Mouse (Mus musculus) forebrain, embryonic 13.5 days (tissue): ENCODE data around the gene Zfp800. TPM values are rescaled to one million over a fixed set of nuclear protein-coding genes. Genes with fewer than 3 reads are reported as not detected.

ENCODE experiments used
- ATAC-seq: fragments of 200-750 bp; cut with Nextera tagmentation; 2 replicates; pipeline ENCODE4 v1.8.0; 2017
- H3K27ac ChIP-seq: fragments of 300-500 bp; sonication (generic); 2 replicates; pipeline ENCODE4 v1.5.1; 2015; ENCODE audit warnings: inconsistent platforms, mild to moderate bottlenecking, moderate library complexity
- H3K27me3 ChIP-seq: fragments of 300-500 bp; sonication (generic); 2 replicates; pipeline ENCODE4 v1.6.1; 2015; ENCODE audit warnings: mild to moderate bottlenecking, inconsistent platforms
- H3K36me3 ChIP-seq: fragments of 300-500 bp; sonication (generic); 2 replicates; pipeline ENCODE4 v1.6.1; 2015; ENCODE audit warnings: mild to moderate bottlenecking, inconsistent platforms; ENCODE audit not compliant: poor library complexity, severe bottlenecking
- H3K4me1 ChIP-seq: fragments of 300-500 bp; sonication (generic); 2 replicates; pipeline ENCODE4 v1.6.1; 2015; ENCODE audit warnings: inconsistent platforms
- H3K4me2 ChIP-seq: fragments of 300-500 bp; sonication (generic); 2 replicates; pipeline ENCODE4 v1.6.1; 2015; ENCODE audit warnings: inconsistent platforms, mild to moderate bottlenecking, moderate library complexity
- H3K4me3 ChIP-seq: fragments of 300-500 bp; sonication (generic); 2 replicates; pipeline ENCODE4 v1.5.1; 2015; ENCODE audit warnings: mild to moderate bottlenecking, inconsistent platforms
- H3K9ac ChIP-seq: fragments of 300-500 bp; sonication (generic); 2 replicates; pipeline ENCODE4 v1.6.1; 2015; ENCODE audit warnings: mild to moderate bottlenecking, inconsistent platforms
- H3K9me3 ChIP-seq: fragments of 300-500 bp; sonication (generic); replicated peaks from 2 replicates; pipeline ENCODE4 v1.6.1; 2016; ENCODE audit warnings: inconsistent platforms
- WGBS: fragments of 180-500 bp; shearing (Covaris S2); methylation state at CpG from one replicate; pipeline ENCODE4 v1.1.7; 2015; 5-methylcytosine and 5-hydroxymethylcytosine counted together
- polyA plus RNA-seq: library from polyadenylated mRNA; unstranded; fragments of >200 nt; fragmentation: Nextera tagmentation; extraction: Ambion mirVana; gene quantifications from 2 replicates; pipeline ENCODE4 v1.2.1, GENCODE M21; 2015

Zfp800 gene
- 26.5 and 27.5 TPM in 2 replicates for polyA plus RNA-seq

DNA sequence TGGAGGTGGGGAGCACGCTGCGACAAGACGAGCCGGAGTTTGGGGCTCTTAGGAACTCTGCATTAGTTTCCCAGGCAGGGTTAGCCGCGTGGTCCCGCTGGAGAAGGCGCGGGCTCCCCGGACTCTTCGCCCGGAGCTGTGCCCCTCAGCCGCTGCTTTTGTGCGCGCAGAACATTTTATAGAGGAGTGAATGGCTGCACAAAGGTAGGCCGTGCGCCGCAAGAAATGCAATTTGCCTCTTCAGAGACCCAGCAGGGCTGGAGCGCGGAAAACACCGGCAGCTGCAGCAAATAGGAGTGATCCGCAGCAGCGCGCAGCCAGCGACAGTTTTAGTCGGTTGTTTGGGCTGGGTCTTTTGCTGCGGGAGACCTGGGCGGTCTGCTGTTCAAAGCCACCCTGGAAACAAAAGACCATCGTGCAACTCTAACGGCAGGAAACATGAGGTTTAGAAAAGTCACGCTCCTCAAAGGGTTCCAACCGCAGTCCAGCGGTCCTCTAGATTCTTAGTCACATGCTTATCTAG is at the start of gene Zfp800:
Gene Zfp800 (minus strand): TSS at position 325 of the 523 bp plus-strand sequence.
- no peaks in the 10 kb centered on the region for H3K36me3 ChIP-seq
- peak; percentile 71 for ATAC-seq
- H3K27me3 ChIP-seq = peaks cover 32% of the 10 kb centered on the region
- under 1% methylated on average over 33 of the region's 33 CpGs for WGBS
- peaks cover 3% of the 10 kb centered on the region; the same call in 1 of the 2 replicates for H3K9me3 ChIP-seq
- peaks cover 23% of the 10 kb centered on the region for H3K4me1 ChIP-seq
- H3K4me2 ChIP-seq = peak within 1 kb of the TSS; percentile 81
- peak within 1 kb of the TSS; percentile 50 for H3K4me3 ChIP-seq
- H3K9ac ChIP-seq = peak within 1 kb of the TSS; percentile 64
- H3K27ac ChIP-seq = peak within 1 kb of the TSS; percentile 81

DNA sequence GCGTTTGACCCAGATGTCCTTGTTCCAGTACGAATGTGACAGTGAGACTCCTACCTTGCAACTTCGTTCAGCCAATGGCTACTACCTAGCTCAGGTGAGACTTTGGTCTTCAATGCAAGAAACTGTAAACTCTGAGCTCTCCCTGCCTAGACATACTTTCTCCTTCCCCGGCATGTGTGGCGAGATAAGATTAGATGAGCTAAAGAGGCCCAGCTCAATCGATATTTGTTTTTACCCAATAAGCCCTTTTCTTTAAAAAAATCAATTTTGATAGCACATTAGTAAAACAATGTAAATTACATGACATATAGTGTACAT is 33.7 kb upstream of the Zfp800 start:
- Histone ChIP-seq H3K27me3 (no peaks in the 10 kb centered on the region), H3K4me2 (no peak overlapping the region), H3K9me3 (no peaks in the 10 kb centered on the region), H3K4me3 (no peak overlapping the region), H3K9ac (no peak overlapping the region), H3K4me1 (no peaks in the 10 kb centered on the region), H3K27ac (no peak overlapping the region), H3K36me3 (peaks cover 13% of the 10 kb centered on the region)
- ATAC-seq = no peak
- whole genome bisulfite sequencing = 71% methylated on average over 6 of the region's 6 CpGs

DNA sequence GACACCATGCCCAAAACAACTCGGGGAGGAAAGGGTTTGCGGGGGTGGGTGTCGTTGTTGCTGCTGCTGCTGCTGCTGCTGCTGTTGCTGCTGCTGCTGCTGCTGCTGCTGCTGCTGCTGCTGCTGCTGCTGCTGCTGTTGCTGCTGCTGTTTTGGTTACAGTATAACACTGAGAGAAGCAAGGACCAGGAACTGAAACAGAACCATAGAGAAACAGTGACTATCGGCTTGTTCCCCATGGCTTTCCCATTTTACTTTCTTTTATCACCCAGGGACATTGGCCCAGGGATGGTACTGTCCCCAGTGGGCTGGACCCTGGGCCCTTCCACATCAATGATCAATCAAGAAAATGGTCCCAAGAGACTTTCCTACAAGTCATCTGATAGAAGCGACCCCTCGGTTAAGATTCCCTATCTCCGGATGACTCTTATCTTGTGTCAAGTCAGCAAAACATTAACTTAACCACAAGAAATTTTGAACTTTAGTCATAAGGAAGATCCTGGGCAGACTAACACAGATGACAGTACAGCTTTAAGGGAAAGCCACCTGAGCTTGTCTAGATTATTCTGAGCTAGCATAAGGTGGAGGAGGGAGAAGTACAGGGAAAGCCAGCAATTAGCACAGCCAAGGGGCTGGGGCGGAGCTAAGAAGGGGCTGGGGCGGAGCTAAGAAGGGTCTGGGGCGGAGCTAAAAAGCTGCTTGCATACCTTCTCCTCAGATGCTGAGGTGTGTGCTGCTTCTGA is 33.2 kb upstream of the Zfp800 start:
- no peak overlapping the region for H3K9ac ChIP-seq
- 0 out of 2 replicates have a peak, but pooled peaks cover 2% of the 10 kb centered on the region for H3K4me1 ChIP-seq
- ATAC-seq = no peak
- 79% methylated on average over 10 of the region's 10 CpGs for WGBS
- H3K4me3 ChIP-seq = no peak overlapping the region
- H3K4me2 ChIP-seq = no peak overlapping the region
- H3K9me3 ChIP-seq = no peaks in the 10 kb centered on the region
- no peaks in the 10 kb centered on the region for H3K27me3 ChIP-seq
- H3K36me3 ChIP-seq = peaks cover 18% of the 10 kb centered on the region
- no peak overlapping the region for H3K27ac ChIP-seq

DNA sequence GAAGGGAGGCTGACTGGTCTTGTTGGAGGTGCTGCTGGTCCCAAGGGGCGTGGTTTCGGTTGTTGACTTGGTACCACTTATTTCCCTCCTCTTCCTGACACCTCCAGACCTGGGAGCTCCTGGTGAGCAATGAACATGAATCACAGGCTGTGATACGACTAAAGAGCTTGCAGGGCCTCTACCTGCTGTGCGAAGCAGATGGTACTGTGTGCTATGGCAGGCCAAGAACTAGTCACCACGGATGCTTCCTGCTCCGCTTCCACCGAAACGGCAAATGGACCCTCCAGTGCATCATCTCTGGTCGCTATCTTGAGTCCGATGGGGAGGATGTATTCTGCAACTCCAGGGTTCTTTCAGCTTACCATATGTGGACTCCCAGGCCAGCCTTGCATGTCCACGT is 32.1 kb upstream of the Zfp800 start:
- no peak overlapping the region for H3K27ac ChIP-seq
- no peaks in the 10 kb centered on the region for H3K27me3 ChIP-seq
- no peaks in the 10 kb centered on the region for H3K9me3 ChIP-seq
- H3K4me1 ChIP-seq = peaks cover 6% of the 10 kb centered on the region
- no peak overlapping the region for H3K9ac ChIP-seq
- H3K4me3 ChIP-seq = no peak overlapping the region
- no peak overlapping the region for H3K4me2 ChIP-seq
- WGBS = 92% methylated on average over 11 of the region's 11 CpGs
- H3K36me3 ChIP-seq = peaks cover 28% of the 10 kb centered on the region
- no peak for ATAC-seq

DNA sequence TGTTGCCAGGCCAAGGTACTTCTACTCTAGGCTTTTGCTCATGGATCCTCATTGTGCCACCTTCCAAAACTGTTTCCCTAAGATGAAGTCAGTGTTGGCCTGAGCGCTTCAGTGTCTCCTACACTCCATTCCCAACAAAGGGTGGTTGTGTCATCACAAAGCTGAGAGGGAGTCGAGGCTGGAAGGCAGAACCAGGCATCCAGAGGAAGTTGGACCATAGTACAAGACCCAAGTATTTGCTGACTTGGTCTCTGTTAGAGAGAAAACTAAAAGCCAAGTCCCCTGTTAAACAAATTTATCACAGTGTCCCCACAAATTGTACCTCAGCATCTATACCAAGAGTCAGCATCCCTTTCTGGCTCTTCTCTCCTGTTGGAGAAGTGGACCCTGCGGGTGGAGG is 30.5 kb upstream of the Zfp800 start, which contains the start of gene Gcc1:
Gene Gcc1 (minus strand): TSS at position 101 of the 400 bp plus-strand sequence.
- Histone ChIP-seq H3K9ac (no peak within 1 kb of the TSS), H3K27me3 (no peaks in the 10 kb centered on the region), H3K4me1 (peaks cover 14% of the 10 kb centered on the region), H3K36me3 (peaks cover 28% of the 10 kb centered on the region), H3K27ac (no peak within 1 kb of the TSS), H3K4me3 (no peak within 1 kb of the TSS), H3K4me2 (no peak within 1 kb of the TSS), H3K9me3 (no peaks in the 10 kb centered on the region)
- WGBS = 95% methylated on average over 3 of the region's 3 CpGs
- ATAC-seq = no peak

DNA sequence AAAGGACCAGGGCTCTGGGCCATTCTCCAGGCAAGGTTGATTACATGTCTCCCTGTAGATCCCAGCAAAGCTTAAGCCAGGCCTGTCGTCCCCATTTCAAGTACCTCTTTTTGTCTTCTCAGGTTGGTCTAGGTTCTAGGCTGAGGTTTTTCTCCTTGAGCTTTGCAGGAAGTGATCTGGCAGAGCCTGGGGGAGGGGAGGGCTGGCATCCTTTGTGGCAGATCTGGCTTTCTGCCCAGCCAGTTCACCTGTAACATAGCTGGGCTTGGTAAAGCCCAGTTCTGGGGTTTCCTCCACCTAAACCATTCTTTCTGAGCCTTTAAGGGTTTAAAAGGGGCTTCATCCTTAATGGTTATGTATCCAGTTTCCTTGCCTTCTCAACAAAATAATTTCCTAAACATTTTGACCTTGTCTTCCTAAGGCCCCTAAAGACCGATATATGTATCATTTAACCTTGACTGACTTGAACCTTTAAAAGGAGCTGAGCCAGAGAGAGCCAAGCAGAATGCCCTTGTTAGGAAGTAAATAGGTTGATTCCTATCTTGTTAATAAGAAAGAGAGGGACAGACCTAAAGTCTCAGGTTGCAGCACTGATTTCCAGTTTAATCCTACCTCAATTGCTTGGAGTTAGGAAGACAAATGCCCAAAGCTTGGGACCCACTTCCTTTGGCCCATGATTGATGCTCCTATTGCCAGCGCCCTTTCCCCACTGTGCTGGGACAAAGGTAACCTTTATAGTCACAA is 29.5 kb upstream of the Zfp800 start, which contains the start of gene Fscn3:
Gene Fscn3 (plus strand): TSS at position 694 of the 744 bp plus-strand sequence.
- WGBS = 69% methylated on average over 3 of the region's 3 CpGs
- Histone ChIP-seq H3K4me1 (peaks cover 14% of the 10 kb centered on the region), H3K27me3 (no peaks in the 10 kb centered on the region), H3K9ac (no peak within 1 kb of the TSS), H3K36me3 (peaks cover 28% of the 10 kb centered on the region), H3K4me2 (no peak within 1 kb of the TSS), H3K4me3 (no peak within 1 kb of the TSS), H3K27ac (no peak within 1 kb of the TSS), H3K9me3 (no peaks in the 10 kb centered on the region)
- ATAC-seq = no peak

DNA sequence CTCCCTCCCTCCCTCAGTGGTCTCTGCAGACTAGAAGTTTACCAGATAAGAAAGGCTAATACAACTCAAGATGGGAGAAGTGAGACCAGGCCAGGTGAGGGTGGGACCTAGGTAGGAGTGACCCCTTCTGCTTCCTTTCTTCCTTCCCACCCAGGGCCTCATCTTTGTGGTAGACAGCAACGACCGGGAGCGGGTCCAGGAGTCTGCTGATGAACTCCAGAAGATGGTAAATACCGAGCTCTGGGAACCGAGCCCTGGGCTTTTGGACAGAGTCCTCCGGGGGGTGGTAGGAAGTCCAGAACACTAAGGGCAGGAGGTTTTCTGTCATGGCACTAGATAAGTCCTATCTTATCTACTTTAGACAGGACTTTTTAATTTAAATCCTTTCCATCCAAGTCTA is 27.2 kb upstream of the Zfp800 start:
- H3K4me2 ChIP-seq = peak overlapping the region; percentile 73
- 96% methylated on average over 6 of the region's 6 CpGs for WGBS
- H3K4me3 ChIP-seq = no peak overlapping the region

DNA sequence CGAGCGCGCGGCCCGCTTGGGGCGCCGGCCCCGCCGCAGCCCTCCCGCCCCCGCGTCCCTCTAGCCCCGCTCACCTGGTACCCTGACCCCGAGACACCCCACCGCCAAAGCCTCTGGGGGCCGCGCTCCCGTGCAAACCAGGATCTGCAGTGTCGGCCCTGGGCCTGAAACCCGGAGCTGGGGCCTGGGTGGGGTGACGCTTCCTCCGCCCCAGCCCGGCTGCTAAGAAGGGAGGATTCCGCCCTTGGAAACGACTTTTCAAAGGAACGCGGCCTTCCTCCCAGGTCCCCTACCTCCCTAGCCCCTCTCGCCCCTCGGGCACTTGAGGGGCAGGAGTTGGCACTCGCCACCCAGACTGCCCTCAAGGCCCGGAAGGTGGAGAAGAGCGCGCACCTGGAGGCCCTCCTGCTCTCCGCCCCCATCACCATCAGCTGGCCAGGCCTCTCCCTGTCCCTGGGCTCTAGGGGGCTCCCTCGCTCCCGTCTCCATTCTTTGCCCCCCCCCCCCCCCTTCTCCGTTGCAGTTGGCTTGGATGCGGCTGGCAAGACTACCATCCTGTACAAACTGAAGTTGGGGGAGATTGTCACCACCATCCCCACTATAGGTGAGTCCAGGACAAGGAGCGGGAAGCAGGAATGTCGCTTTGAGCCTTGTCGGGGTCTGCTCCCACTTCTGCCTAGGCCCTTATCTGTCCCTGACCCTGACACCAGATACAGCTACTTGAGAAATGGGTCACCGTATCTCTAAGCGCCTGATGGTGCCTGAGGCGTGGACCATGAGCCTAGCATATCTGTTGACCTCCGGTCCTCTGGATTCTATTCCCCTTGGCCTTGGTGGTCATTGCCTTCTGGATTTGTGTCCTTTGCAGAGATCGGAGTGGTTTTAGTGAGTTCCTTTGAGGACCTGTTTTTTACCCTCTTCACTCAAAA is 26.2 kb upstream of the Zfp800 start:
- Histone ChIP-seq H3K27me3 (no peaks in the 10 kb centered on the region), H3K9ac (peak overlapping the region; percentile 96), H3K4me1 (peaks cover 39% of the 10 kb centered on the region), H3K4me3 (peak overlapping the region; percentile 91), H3K27ac (peak overlapping the region; percentile 75), H3K4me2 (peak overlapping the region; percentile 73), H3K9me3 (no peaks in the 10 kb centered on the region), H3K36me3 (peaks cover 30% of the 10 kb centered on the region)
- 15% methylated on average over 31 of the region's 46 CpGs for WGBS
- peak; percentile 52 for ATAC-seq

More for the DNA sequence above, 27.2 kb upstream of the Zfp800 start:
- Histone ChIP-seq H3K27me3 (no peaks in the 10 kb centered on the region), H3K9me3 (no peaks in the 10 kb centered on the region), H3K27ac (no peak overlapping the region), H3K9ac (no peak overlapping the region), H3K4me1 (peaks cover 32% of the 10 kb centered on the region), H3K36me3 (peaks cover 28% of the 10 kb centered on the region)
- ATAC-seq = no peak

DNA sequence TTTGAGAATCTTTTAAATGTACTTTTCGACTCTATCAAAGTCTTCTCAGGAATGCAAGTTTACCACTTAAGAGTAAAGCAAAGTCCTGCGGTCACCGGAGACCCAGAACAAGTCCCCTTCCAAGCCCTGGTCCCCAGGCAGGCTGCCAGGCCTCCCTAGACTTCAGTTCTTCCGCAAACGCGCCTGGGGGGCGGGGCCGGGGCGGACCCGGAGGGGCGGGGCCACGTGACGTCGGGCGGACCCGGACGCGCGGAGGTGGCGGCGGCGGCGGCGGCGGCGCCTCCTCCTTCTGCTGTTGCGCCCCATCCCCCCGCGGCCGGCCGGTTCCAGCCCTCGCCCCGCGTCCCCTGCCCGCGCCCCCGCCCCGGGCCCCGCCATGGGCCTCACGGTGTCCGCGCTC is 25.5 kb upstream of the Zfp800 start, which contains the start of gene Arf5:
Gene Arf5 (plus strand): TSS at position 248 of the 400 bp plus-strand sequence.
- peaks cover 39% of the 10 kb centered on the region for H3K4me1 ChIP-seq
- peaks cover 36% of the 10 kb centered on the region for H3K36me3 ChIP-seq
- ATAC-seq = peak; percentile 82
- peak within 1 kb of the TSS; percentile 73 for H3K4me2 ChIP-seq
- no peaks in the 10 kb centered on the region for H3K27me3 ChIP-seq
- WGBS = under 1% methylated on average over 30 of the region's 42 CpGs
- H3K4me3 ChIP-seq = peak within 1 kb of the TSS; percentile 91
- H3K27ac ChIP-seq = peak within 1 kb of the TSS; percentile 75
- H3K9me3 ChIP-seq = no peaks in the 10 kb centered on the region
- H3K9ac ChIP-seq = peak within 1 kb of the TSS; percentile 96

DNA sequence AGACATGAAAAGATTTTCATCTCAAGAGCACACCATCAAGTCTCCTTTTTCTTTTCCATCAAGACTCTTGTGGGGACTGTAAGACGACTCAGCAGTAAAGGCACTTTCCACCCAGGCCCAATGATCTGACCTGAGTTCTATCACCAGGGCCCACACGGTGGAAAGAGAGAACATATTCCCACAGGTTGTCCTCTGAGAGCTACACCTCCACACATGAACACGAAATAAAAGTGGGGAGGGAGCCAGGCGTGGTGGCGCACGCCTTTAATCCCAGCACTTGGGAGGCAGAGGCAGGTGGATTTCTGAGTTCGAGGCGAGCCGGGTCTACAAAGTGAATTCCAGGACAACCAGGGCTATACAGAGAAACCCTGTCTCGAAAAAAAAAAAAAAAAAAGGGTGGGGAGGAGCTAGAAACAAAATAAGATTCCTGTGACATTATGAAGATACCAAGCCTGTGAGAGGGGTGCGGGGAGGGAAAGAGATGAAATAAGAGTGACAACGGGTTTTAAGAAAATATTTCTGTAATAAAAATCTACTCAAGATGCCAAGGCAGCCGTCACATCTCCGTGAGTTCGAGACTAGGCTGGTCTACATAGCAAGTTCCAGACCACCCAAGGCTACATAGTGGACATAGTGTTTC is 25.0 kb upstream of the Zfp800 start:
- Histone ChIP-seq H3K4me2 (peak overlapping the region; percentile 73), H3K36me3 (peaks cover 36% of the 10 kb centered on the region), H3K27ac (peak overlapping the region; percentile 75; the same call in 1 of the 2 replicates), H3K4me1 (peaks cover 39% of the 10 kb centered on the region), H3K9me3 (no peaks in the 10 kb centered on the region), H3K9ac (no peak overlapping the region), H3K4me3 (peak overlapping the region; percentile 91; the same call in 1 of the 2 replicates), H3K27me3 (no peaks in the 10 kb centered on the region)
- WGBS = 73% methylated on average over 15 of the region's 15 CpGs
- ATAC-seq = no peak; the same call in 1 of the 2 replicates

DNA sequence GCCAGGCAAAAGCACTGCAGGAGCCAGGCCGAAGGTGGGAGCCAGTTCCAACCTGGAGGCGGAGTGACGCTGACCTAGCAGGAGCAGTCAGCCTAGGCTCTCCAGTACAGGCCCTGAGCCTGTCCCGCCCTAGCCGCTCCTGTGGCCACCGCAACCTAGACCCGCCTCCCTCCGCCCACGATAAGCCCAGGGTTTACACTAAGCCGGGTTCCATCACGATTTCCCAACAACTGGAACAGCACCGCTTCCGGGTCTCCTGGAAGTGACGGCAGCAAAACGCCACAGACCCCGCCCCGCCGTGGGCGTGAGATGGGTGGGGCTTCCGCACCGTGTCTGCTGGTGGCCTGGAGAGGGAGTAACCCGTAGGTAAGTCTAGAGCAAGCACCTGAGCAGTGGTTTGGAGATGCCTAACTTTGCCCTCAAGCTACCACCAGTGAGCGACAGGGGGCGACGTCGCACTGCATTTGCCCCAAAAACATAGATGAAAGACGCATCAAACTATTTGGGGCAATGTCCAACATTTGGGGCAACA is 23.7 kb upstream of the Zfp800 start:
- ATAC-seq = peak; percentile 86
- peaks cover 42% of the 10 kb centered on the region for H3K36me3 ChIP-seq
- H3K4me2 ChIP-seq = peak overlapping the region; percentile 98
- WGBS = under 1% methylated on average over 27 of the region's 27 CpGs
- H3K9ac ChIP-seq = peak overlapping the region; percentile 74
- peak overlapping the region; percentile 64 for H3K4me3 ChIP-seq
- peaks cover 39% of the 10 kb centered on the region for H3K4me1 ChIP-seq
- H3K27me3 ChIP-seq = no peaks in the 10 kb centered on the region
- H3K27ac ChIP-seq = no peak overlapping the region
- no peaks in the 10 kb centered on the region for H3K9me3 ChIP-seq
